Mouse (Mus musculus) forebrain, embryonic 12.5 days (tissue): Measurements from ENCODE around the gene Svs1. TPM values are rescaled to one million over a fixed set of nuclear protein-coding genes. Genes with fewer than 3 reads are reported as not detected.

Experiments
- ATAC-seq: fragments of 200-750 bp; cut with Nextera tagmentation; 2 replicates; pipeline ENCODE4 v1.8.0; 2017; ENCODE audit warnings: moderate TSS enrichment; ENCODE audit not compliant: low FRiP score
- H3K27ac ChIP-seq: fragments of 300-500 bp; sonication (generic); 2 replicates; pipeline ENCODE4 v1.5.1; 2016; ENCODE audit warnings: mild to moderate bottlenecking
- H3K27me3 ChIP-seq: fragments of 300-500 bp; sonication (generic); 2 replicates; pipeline ENCODE4 v1.6.1; 2016; ENCODE audit warnings: mild to moderate bottlenecking
- H3K36me3 ChIP-seq: fragments of 300-500 bp; sonication (generic); replicated peaks from 2 replicates; pipeline ENCODE4 v1.6.1; 2016; ENCODE audit warnings: mild to moderate bottlenecking
- H3K4me1 ChIP-seq: fragments of 300-500 bp; sonication (generic); 2 replicates; pipeline ENCODE4 v1.6.1; 2016
- H3K4me2 ChIP-seq: fragments of 300-500 bp; sonication (generic); 2 replicates; pipeline ENCODE4 v1.6.1; 2016; ENCODE audit warnings: mild to moderate bottlenecking, moderate library complexity
- H3K4me3 ChIP-seq: fragments of 300-500 bp; sonication (generic); replicated peaks from 2 replicates; pipeline ENCODE4 v1.5.1; 2016; ENCODE audit warnings: mild to moderate bottlenecking
- H3K9ac ChIP-seq: fragments of 300-500 bp; sonication (generic); 2 replicates; pipeline ENCODE4 v1.6.1; 2016; ENCODE audit warnings: mild to moderate bottlenecking
- H3K9me3 ChIP-seq: fragments of 300-500 bp; sonication (generic); 2 replicates; pipeline ENCODE4 v1.6.1; 2016
- WGBS: fragments of 180-500 bp; shearing (Covaris S2); methylation state at CpG from one replicate; pipeline ENCODE4 v1.1.7; 2016; 5-methylcytosine and 5-hydroxymethylcytosine counted together
- polyA plus RNA-seq: library from polyadenylated mRNA; unstranded; fragments of >200 nt; fragmentation: Nextera tagmentation; extraction: Ambion mirVana; gene quantifications from 2 replicates; pipeline ENCODE4 v1.2.1, GENCODE M21; 2016

The Svs1 gene
- polyA plus RNA-seq, 1 experiment from 2014 or later: not detected

DNA sequence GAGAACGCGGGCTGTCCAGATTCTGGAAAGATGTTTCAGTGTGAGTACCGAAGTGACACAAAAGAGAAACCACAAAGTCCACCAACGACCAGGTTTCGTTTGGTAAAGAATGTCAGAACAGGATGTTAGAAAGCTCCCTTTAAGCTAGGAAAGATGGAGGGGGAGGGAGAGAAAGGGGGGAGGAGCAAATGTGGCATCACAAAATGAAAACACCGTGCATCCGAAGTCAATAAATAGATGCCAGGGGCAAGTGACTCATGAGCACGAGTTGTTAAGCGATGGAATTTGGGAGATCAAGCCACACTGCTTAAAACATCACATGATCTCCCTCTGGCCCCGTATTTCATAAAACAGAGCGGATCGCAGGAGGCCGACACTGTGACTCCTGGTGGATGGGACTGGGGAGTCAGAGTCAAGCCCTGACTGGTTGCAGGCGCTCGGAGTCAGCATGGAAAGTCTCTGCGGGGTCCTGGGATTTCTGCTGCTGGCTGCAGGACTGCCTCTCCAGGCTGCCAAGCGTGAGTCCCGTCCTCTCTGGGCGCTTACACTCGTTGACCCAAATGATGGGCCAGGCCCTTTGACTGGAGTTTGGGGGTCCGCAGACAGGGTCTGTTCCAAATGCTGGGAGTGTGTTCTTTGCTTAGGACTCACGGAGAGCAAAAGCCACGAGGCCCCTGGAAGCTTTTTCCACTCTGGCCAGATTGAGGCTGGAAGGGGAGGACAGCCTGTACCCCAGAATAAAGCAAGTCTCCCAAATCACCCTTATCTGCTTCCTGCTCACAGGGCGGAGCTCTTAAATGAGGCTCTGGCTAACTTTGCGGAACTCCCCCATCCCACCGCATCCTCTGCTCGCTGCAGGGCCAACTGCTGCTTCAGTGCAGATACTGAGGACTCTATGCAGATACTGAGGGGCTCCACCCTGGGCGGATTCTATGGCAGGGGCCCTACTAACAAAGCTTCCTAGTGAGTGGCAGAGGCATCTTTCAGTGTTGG is 49.9 kb downstream of the Svs1 start, which contains the start of gene Gpnmb:
TSS of gene Gpnmb (plus strand) at position 272 of the 993 bp plus-strand sequence.
- no peak within 1 kb of the TSS for H3K4me3 ChIP-seq
- no peak for ATAC-seq
- no peaks in the 10 kb centered on the region for H3K36me3 ChIP-seq
- H3K4me1 ChIP-seq: peaks cover 9% of the 10 kb centered on the region
- no peak within 1 kb of the TSS for H3K27ac ChIP-seq
- H3K9me3 ChIP-seq: no peaks in the 10 kb centered on the region
- WGBS: 45% methylated on average over 28 of the region's 28 CpGs
- H3K27me3 ChIP-seq: peaks cover 23% of the 10 kb centered on the region
- H3K9ac ChIP-seq: no peak within 1 kb of the TSS
- H3K4me2 ChIP-seq: 0 out of 2 replicates have a peak within 1 kb of the TSS, but pooled peaks have one; percentile 4

DNA sequence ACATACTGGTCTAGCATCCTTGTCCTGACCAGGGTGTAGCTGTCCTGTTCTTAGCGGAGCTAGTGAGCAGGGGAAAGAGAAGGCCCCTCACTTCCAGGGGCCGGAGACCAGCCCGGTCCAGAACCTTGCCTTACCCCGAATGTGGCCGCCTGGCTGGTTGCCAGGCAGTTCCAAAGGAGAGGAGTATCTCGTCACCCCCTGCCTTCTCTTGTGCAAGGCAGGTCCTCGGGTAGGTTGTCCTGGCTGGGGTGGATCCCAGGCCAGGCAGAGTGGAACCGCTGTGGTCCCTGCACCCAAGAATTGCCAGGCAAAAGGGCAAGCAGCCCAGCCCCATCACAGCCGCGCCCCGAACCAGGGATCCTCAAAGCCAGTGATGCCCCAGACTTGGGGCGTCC is 50.6 kb downstream of the Svs1 start:
- Histone ChIP-seq H3K9me3 (no peaks in the 10 kb centered on the region), H3K9ac (no peak overlapping the region), H3K27me3 (peaks cover 23% of the 10 kb centered on the region), H3K4me1 (peaks cover 9% of the 10 kb centered on the region), H3K4me2 (no peak overlapping the region), H3K36me3 (no peaks in the 10 kb centered on the region), H3K27ac (no peak overlapping the region), H3K4me3 (no peak overlapping the region)
- no peak for ATAC-seq
- WGBS: 68% methylated on average over 12 of the region's 12 CpGs

DNA sequence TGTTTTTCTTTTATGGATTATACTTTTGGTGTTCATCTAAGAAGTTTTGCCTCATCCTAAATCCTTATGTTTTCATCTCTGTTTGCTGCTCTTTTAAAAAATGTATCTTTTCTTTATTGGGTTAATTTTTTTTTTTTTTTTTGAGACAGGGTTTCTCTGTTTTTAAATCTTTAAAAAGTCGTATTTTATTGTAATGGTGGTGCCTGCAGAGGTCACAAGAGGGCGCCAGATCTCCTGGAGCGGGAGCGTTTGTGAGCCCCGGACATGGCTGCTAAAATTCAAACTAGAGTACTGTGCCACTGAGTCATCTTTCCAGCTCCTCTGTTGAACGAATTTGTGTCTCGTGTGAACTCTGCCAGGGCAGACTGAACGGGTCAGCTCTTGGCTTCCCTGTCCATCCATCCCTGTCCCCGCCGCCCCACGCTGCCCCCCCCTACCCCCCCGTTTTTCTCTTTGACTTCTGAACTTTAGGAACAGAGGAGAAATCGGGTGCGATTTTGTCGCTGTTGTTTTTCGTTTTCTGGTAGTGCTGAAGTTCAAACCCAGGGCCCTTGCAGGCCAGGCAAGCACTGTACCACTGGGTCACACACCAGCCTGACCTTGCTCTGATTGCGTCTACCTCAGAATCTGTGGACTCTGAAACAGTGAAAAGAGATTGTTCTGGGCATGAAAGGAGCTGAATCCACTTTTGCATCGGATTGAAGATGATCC is 53.0 kb downstream of the Svs1 start:
- Histone ChIP-seq H3K9ac (0 out of 2 replicates have a peak overlapping the region, but pooled peaks have one; percentile 33), H3K9me3 (no peaks in the 10 kb centered on the region), H3K27me3 (peaks cover 23% of the 10 kb centered on the region), H3K4me3 (peak overlapping the region; percentile 32), H3K36me3 (no peaks in the 10 kb centered on the region), H3K4me2 (peak overlapping the region; percentile 48), H3K27ac (no peak overlapping the region), H3K4me1 (peaks cover 9% of the 10 kb centered on the region)
- ATAC-seq: peak; percentile 51; the same call in 1 of the 2 replicates
- WGBS: 12% methylated on average over 18 of the region's 18 CpGs

Other genes starting within 250 kb of the Svs1 start
- 3.0 and 3.3 TPM in 2 replicates for gene Gimap1, start 247.8 kb upstream of the Svs1 start, polyA plus RNA-seq
- gene Gimap5, start 240.7 kb upstream of the Svs1 start, polyA plus RNA-seq: 0.50 and 1.0 TPM in 2 replicates
- gene Gimap3, start 216.0 kb upstream of the Svs1 start, polyA plus RNA-seq: not detected in 2 replicates
- 12.0 and 16.7 TPM in 2 replicates for gene Tmem176a, start 145.9 kb upstream of the Svs1 start, polyA plus RNA-seq
- 67.1 and 77.8 TPM in 2 replicates for gene Tmem176b, start 145.4 kb upstream of the Svs1 start, polyA plus RNA-seq
- gene Aoc1, start 114.0 kb upstream of the Svs1 start, polyA plus RNA-seq: not detected in 2 replicates
- not detected in 2 replicates for gene 1600015I10Rik, start 57.0 kb upstream of the Svs1 start, polyA plus RNA-seq
- not detected in 2 replicates for gene Doxl2, start 11.9 kb upstream of the Svs1 start, polyA plus RNA-seq
- 0.19 and 0.82 TPM in 2 replicates for gene Gpnmb, start 49.7 kb downstream of the Svs1 start, polyA plus RNA-seq
- 58.7 and 67.8 TPM in 2 replicates for gene Malsu1, start 86.9 kb downstream of the Svs1 start, polyA plus RNA-seq
- gene Igf2bp3, start 228.1 kb downstream of the Svs1 start, polyA plus RNA-seq: 98.9 and 107 TPM in 2 replicates